Mouse (Mus musculus): Measurements from ENCODE around the gene Grb2. TPM values are rescaled to one million over a fixed set of nuclear protein-coding genes. Genes with fewer than 3 reads are reported as not detected.

Grb2 gene
- 40.4 and 45.6 TPM in 2 replicates for polyA plus RNA-seq (2015; fragmentation: Nextera tagmentation; extraction: Ambion mirVana)

DNA sequence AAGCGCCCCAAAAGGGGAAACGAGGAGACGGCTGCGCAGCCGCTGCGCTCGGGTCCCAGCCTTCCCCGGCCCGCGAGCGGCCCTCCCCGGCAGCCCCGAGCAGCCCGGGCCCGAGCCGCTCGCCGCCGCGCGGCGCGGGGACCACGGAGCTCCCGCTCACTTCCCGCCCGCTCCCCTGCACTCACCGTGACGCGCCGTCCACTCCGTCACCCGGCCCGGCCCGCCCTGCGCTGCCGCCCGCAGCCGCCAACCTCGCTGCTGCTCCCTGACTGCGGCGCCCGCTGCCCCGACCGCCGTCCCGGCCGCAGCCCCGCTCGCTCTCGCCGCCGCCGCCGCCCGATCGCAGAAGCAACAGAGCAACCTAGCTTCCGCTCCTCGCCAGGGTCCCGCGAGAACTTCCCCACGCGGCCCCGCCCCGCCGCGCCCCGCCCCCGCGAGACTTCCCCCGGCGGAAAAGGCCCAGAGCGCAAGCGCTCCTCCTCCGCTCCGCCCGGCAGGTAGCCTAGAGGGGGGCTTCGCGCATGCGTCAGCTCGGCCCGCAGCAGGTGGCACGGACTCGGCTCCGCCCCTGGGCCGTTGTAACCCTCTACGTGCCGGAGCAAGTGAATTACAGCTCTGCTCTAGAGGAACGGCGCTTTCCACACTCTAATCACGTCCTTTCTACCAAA lies at the start of gene Grb2:
TSS of gene Grb2 (minus strand) at position 389 of the 668 bp plus-strand sequence.
- Histone ChIP-seq H3K27me3 (ENCODE audit: insufficient read depth, low read length) (no peaks in the 10 kb centered on the region), H3K27ac (ENCODE audit: low read depth) (peak within 1 kb of the TSS; percentile 99), H3K9ac (replicated peaks) (peak within 1 kb of the TSS; percentile 99), H3K9me3 (ENCODE audit: low read length) (no peaks in the 10 kb centered on the region), H3K36me3 (replicated peaks; ENCODE audit: insufficient read depth, low read length) (no peaks in the 10 kb centered on the region), H3K4me2 (ENCODE audit: low read depth, low read length) (peak within 1 kb of the TSS; percentile 86), H3K4me3 (ENCODE audit: low read depth, low read length) (peak within 1 kb of the TSS; percentile 100), H3K4me1 (ENCODE audit: insufficient read depth) (peaks cover 46% of the 10 kb centered on the region)
- under 1% methylated on average over 55 of the region's 91 CpGs for WGBS (ENCODE audit: insufficient replicate concordance)
- ATAC-seq: peak; percentile 94
- TF ChIP-seq EP300 (IDR thresholded peaks at IDR 0.05; ENCODE audit: low read depth) (no peak), CTCF (IDR thresholded peaks at IDR 0.05; ENCODE audit: low read depth) (no peak)
- DNase-seq: peak; percentile 100

- Histone ChIP-seq H3K9ac (replicated peaks) (no peak overlapping the region), H3K4me1 (ENCODE audit: insufficient read depth) (no peaks in the 10 kb centered on the region), H3K9me3 (ENCODE audit: low read length) (no peaks in the 10 kb centered on the region), H3K36me3 (replicated peaks; ENCODE audit: insufficient read depth, low read length) (no peaks in the 10 kb centered on the region), H3K27me3 (ENCODE audit: insufficient read depth, low read length) (no peaks in the 10 kb centered on the region), H3K4me3 (ENCODE audit: low read depth, low read length) (no peak overlapping the region), H3K27ac (ENCODE audit: low read depth) (no peak overlapping the region), H3K4me2 (ENCODE audit: low read depth, low read length) (no peak overlapping the region)
- TF ChIP-seq CTCF (IDR thresholded peaks at IDR 0.05; ENCODE audit: low read depth) (no peak), EP300 (IDR thresholded peaks at IDR 0.05; ENCODE audit: low read depth) (no peak; the same call in 1 of the 2 replicates)
- DNase-seq (no peak), ATAC-seq (peak; percentile 99)
- WGBS (ENCODE audit: insufficient replicate concordance): 39% methylated on average over 4 of the region's 4 CpGs
Observed at GRCm38 (mm10) chr11:115753485-115753884, 45.1 kb upstream of the Grb2 start.

GRCm38 (mm10) chr11:115752653-115753052 lies 44.3 kb upstream of the Grb2 start:
- no peaks in the 10 kb centered on the region for H3K27me3 ChIP-seq (ENCODE audit: insufficient read depth, low read length)
- no peaks in the 10 kb centered on the region for H3K4me1 ChIP-seq (ENCODE audit: insufficient read depth)
- H3K36me3 ChIP-seq (replicated peaks; ENCODE audit: insufficient read depth, low read length): no peaks in the 10 kb centered on the region
- DNase-seq: no peak
- H3K9me3 ChIP-seq (ENCODE audit: low read length): no peaks in the 10 kb centered on the region
- H3K27ac ChIP-seq (ENCODE audit: low read depth): no peak overlapping the region
- 84% methylated on average over 7 of the region's 7 CpGs for WGBS (ENCODE audit: insufficient replicate concordance)
- ATAC-seq: no peak
- H3K4me2 ChIP-seq (ENCODE audit: low read depth, low read length): no peak overlapping the region
- no peak overlapping the region for H3K9ac ChIP-seq (replicated peaks)
- H3K4me3 ChIP-seq (ENCODE audit: low read depth, low read length): no peak overlapping the region
- no peak for TF ChIP-seq CTCF (IDR thresholded peaks at IDR 0.05; ENCODE audit: low read depth)
- TF ChIP-seq EP300 (IDR thresholded peaks at IDR 0.05; ENCODE audit: low read depth): no peak

DNA sequence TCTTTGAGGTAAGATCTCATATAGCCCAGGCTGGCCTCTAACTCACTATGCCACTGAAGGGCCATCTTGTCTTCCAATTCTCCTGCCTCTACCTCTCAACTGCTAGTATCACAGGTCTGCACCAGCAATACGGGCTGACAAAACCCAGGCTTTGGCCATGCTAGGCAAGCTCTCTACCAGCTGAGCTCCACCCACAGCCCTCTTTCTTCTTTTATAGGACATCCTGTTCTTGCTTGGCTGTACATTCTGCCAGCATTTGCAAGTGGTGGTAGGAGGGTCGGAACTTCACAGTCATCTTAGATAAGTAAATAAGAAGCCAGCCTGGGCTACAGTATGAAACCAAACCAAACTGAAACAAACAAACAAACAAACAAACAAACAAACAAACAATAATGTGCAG lies 43.3 kb upstream of the Grb2 start:
- TF ChIP-seq CTCF (IDR thresholded peaks at IDR 0.05; ENCODE audit: low read depth) (no peak), EP300 (IDR thresholded peaks at IDR 0.05; ENCODE audit: low read depth) (no peak)
- Histone ChIP-seq H3K9me3 (ENCODE audit: low read length) (no peaks in the 10 kb centered on the region), H3K9ac (replicated peaks) (no peak overlapping the region), H3K36me3 (replicated peaks; ENCODE audit: insufficient read depth, low read length) (no peaks in the 10 kb centered on the region), H3K4me2 (ENCODE audit: low read depth, low read length) (no peak overlapping the region), H3K4me3 (ENCODE audit: low read depth, low read length) (no peak overlapping the region), H3K4me1 (ENCODE audit: insufficient read depth) (no peaks in the 10 kb centered on the region), H3K27ac (ENCODE audit: low read depth) (no peak overlapping the region), H3K27me3 (ENCODE audit: insufficient read depth, low read length) (no peaks in the 10 kb centered on the region)
- 47% methylated on average over 2 of the region's 2 CpGs for WGBS (ENCODE audit: insufficient replicate concordance)
- ATAC-seq (no peak), DNase-seq (no peak)

DNA sequence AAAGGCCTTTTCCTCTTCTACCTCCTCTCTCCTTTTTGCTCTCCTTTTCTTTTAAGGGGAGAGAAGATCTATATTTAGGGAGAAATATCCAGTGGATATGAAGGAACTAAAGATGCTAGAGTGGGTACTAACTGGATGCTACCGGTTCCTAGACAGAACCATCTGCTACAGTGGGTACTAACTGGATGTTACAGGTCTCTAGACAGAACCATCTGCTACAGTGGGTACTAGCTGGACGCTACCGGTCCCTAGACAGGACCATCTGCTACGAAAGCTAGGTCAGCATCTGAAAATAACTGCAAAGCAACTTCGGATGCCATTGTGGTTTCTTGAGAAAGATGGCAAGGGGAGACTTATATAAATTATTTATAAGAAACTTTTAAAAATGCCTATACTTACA lies 41.4 kb upstream of the Grb2 start:
- H3K27me3 ChIP-seq (ENCODE audit: insufficient read depth, low read length): no peaks in the 10 kb centered on the region
- H3K4me1 ChIP-seq (ENCODE audit: insufficient read depth): no peaks in the 10 kb centered on the region
- no peak overlapping the region for H3K4me3 ChIP-seq (ENCODE audit: low read depth, low read length)
- DNase-seq (no peak), ATAC-seq (no peak)
- no peak overlapping the region for H3K9ac ChIP-seq (replicated peaks)
- H3K9me3 ChIP-seq (ENCODE audit: low read length): no peaks in the 10 kb centered on the region
- no peak overlapping the region for H3K27ac ChIP-seq (ENCODE audit: low read depth)
- no peak overlapping the region for H3K4me2 ChIP-seq (ENCODE audit: low read depth, low read length)
- no peak for TF ChIP-seq CTCF (IDR thresholded peaks at IDR 0.05; ENCODE audit: low read depth)
- no peak for TF ChIP-seq EP300 (IDR thresholded peaks at IDR 0.05; ENCODE audit: low read depth)
- no peaks in the 10 kb centered on the region for H3K36me3 ChIP-seq (replicated peaks; ENCODE audit: insufficient read depth, low read length)
- 80% methylated on average over 5 of the region's 5 CpGs for WGBS (ENCODE audit: insufficient replicate concordance)

DNA sequence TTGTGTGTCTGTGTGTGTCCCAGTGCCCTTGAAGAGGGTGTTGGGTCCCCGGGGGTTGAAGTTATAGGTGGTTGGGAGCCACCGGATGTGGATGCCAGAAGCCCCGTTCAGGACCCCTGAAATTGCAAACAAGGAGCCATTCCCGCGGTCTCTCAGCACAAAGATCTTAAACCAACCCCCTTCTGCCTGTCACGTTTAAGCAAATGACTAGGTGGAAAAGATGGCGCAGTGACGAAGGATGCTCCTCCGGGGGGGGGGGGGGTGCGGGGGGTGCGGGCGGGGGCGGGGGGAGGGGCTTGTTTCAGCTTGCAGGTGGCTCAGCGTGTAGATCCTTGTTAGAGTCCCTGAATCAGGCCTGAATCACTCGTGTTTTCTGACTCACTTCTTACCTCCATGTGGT lies 39.0 kb upstream of the Grb2 start:
- H3K36me3 ChIP-seq (replicated peaks; ENCODE audit: insufficient read depth, low read length): no peaks in the 10 kb centered on the region
- no peak overlapping the region for H3K27ac ChIP-seq (ENCODE audit: low read depth)
- TF ChIP-seq EP300 (IDR thresholded peaks at IDR 0.05; ENCODE audit: low read depth) (no peak), CTCF (IDR thresholded peaks at IDR 0.05; ENCODE audit: low read depth) (no peak)
- H3K4me2 ChIP-seq (ENCODE audit: low read depth, low read length): 0 out of 2 replicates have a peak overlapping the region, but pooled peaks have one; percentile 9
- H3K4me3 ChIP-seq (ENCODE audit: low read depth, low read length): no peak overlapping the region
- H3K9me3 ChIP-seq (ENCODE audit: low read length): no peaks in the 10 kb centered on the region
- no peaks in the 10 kb centered on the region for H3K27me3 ChIP-seq (ENCODE audit: insufficient read depth, low read length)
- ATAC-seq (no peak), DNase-seq (no peak)
- 7% methylated on average over 9 of the region's 15 CpGs for WGBS (ENCODE audit: insufficient replicate concordance)
- H3K4me1 ChIP-seq (ENCODE audit: insufficient read depth): no peaks in the 10 kb centered on the region
- no peak overlapping the region for H3K9ac ChIP-seq (replicated peaks)

Measured in liver, postnatal 0 days (tissue).